Mouse (Mus musculus) cerebellum, adult 2 months (tissue): ENCODE measurements at regions not wholly inside any gene's neighbourhood (a gene's known extent, or its start where the extent isn't known, plus 50 kb on each side); places are given as distances from the start of the nearest gene placed in this dataset.

Experiments used
- DNase-seq, 2 experiments: peaks; one replicate each; pipeline ENCODE4 v3.0.0; 2021
- H3K27ac ChIP-seq: fragments of 200-500 bp; 2 replicates; pipeline ENCODE4 v1.5.1; 2012; ENCODE audit warnings: low read length, control low read depth, inconsistent platforms; ENCODE audit not compliant: insufficient read depth
- H3K27me3 ChIP-seq: fragments of 200-500 bp; 2 replicates; pipeline ENCODE4 v1.6.1; 2012; ENCODE audit warnings: inconsistent platforms, mild to moderate bottlenecking, low read length, moderate library complexity; ENCODE audit not compliant: control insufficient read depth, insufficient read depth
- H3K4me1 ChIP-seq: fragments of 200-500 bp; 2 replicates; pipeline ENCODE4 v1.6.1; 2011; ENCODE audit warnings: low read length; ENCODE audit not compliant: control insufficient read depth, insufficient read depth
- H3K4me3 ChIP-seq: fragments of 200-500 bp; replicated peaks from 2 replicates; pipeline ENCODE3; 2011; ENCODE audit warnings: mild to moderate bottlenecking, low read depth, low read length, control low read depth; ENCODE audit not compliant: insufficient read depth
- CTCF ChIP-seq: fragments of 200-500 bp; IDR thresholded peaks from 2 replicates; pipeline ENCODE4 v1.5.1; 2011; ENCODE audit warnings: low read depth, mild to moderate bottlenecking, control low read depth, low read length, moderate library complexity, borderline replicate concordance; ENCODE audit not compliant: insufficient read depth
- POLR2A ChIP-seq: fragments of 200-500 bp; IDR thresholded peaks from 2 replicates; pipeline ENCODE4 v1.6.1; 2011; ENCODE audit warnings: low read length, control low read depth, borderline replicate concordance; ENCODE audit not compliant: insufficient read depth
- WGBS: fragments of 180-500 bp; shearing (Covaris S2); methylation state at CpG from one replicate; pipeline ENCODE4 v1.1.7; 2018; 5-methylcytosine and 5-hydroxymethylcytosine counted together

DNA sequence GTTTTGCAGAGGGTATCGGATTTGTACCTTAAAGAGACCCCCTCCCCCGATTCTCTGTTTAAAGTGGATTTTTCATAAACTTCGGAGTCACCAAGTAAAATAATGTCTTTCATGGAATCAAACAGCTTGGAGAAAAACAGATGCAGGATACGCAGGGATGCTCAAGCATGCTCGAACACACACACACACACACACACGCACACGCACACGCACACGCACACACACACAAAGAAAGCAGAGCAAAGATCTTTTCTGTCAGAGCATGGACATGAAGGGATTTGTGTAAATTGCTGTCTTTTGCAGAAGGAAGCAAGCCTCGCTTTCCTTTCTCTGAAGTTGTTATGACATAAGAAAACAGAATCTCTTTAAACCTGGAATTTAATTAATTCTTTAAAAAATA lies 178.2 kb downstream of the Tfap2c start:
- WGBS, result 10% methylated on average over 10 of the region's 10 CpGs
- Histone ChIP-seq H3K4me3 (no peak overlapping the region), H3K27me3 (no peaks in the 10 kb centered on the region; the same call in 1 of the 2 replicates), H3K4me1 (no peaks in the 10 kb centered on the region; the same call in none of the 2 replicates), H3K27ac (no peak overlapping the region)
- no peak for DNase-seq
- TF ChIP-seq POLR2A, result no peak
- TF ChIP-seq CTCF, result no peak

DNA sequence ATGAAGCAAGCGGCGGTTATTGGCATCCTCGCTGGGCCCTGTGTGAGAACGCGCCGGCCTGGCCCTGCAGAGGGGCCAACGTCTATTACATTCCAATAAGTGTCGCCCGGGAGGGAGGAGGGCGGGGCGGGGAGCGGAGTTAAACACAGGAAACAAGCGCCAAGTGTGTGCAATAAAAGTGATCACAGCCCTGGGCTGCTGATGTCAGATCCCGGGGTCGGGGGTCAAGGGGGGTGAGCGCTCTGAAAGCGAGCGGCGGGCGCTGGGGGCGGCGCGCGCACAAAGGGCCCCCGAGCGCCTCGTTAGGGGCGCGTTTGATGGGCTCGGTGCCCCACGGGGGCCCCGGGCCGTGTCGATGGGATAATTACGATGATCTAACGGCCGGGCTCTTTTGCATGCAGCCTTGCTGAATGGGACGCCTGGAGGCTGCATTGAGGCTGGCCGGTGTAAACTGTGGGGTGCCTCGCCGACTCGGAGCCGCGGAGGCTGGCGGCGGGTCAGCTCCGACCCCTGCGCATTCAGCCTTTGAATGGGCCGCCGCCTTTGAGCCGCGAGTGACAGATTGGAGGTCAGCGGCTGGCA lies 178.9 kb downstream of the Tfap2c start:
- WGBS, result under 1% methylated on average over 53 of the region's 53 CpGs
- Histone ChIP-seq H3K27me3 (no peaks in the 10 kb centered on the region; the same call in 1 of the 2 replicates), H3K4me3 (no peak overlapping the region), H3K27ac (no peak overlapping the region), H3K4me1 (no peaks in the 10 kb centered on the region; the same call in none of the 2 replicates)
- TF ChIP-seq CTCF (no peak), POLR2A (no peak)
- DNase-seq, result peak; percentile 4 to 12

DNA sequence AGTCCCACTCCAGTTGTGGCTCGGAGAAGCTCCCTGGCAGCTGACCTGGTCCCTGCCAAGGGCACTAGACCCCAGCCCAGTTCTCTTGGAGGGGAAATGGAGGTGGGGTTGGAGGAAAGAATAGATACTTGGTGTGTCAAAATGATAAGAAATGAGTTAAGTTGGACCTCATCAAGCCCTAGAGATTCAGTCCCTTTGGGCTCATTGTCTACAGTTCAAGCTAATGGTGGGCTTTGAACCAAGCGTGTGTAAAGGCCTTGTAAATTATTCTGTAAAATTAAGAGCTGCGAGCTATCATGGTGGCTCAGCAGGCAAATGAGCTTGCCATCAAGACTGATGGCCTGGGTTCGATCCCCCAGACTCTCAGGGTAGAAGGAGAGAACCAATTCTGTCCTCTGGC lies 179.8 kb downstream of the Tfap2c start:
- no peak overlapping the region for H3K4me3 ChIP-seq
- no peaks in the 10 kb centered on the region; the same call in none of the 2 replicates for H3K4me1 ChIP-seq
- no peak for DNase-seq
- no peak for TF ChIP-seq POLR2A
- no peak for TF ChIP-seq CTCF
- H3K27ac ChIP-seq, result no peak overlapping the region
- WGBS, result 67% methylated on average over 4 of the region's 4 CpGs
- no peaks in the 10 kb centered on the region; the same call in 1 of the 2 replicates for H3K27me3 ChIP-seq

DNA sequence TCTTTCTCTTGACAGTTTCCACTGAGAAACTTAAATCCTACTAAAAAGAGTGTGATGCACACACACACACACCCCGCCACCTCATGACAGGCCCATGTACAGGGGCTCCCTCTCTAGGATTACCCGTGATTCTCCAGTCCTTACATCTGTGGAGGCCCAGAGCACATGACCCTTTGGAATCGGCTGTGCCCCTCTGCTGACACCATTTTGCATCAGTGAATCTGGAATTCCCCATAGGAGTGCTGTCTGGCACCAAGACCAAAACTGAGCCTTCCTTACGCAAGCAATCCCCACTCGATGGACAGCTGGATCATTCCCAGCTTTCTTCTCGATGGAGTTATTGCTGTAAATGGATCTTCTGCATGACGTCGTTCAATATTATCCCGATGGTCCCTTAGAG lies 180.3 kb downstream of the Tfap2c start:
- no peak overlapping the region for H3K27ac ChIP-seq
- no peak for TF ChIP-seq POLR2A
- TF ChIP-seq CTCF, result no peak
- H3K27me3 ChIP-seq, result no peaks in the 10 kb centered on the region; the same call in 1 of the 2 replicates
- 40% methylated on average over 9 of the region's 9 CpGs for WGBS
- DNase-seq, result no peak
- no peaks in the 10 kb centered on the region; the same call in none of the 2 replicates for H3K4me1 ChIP-seq
- no peak overlapping the region for H3K4me3 ChIP-seq

DNA sequence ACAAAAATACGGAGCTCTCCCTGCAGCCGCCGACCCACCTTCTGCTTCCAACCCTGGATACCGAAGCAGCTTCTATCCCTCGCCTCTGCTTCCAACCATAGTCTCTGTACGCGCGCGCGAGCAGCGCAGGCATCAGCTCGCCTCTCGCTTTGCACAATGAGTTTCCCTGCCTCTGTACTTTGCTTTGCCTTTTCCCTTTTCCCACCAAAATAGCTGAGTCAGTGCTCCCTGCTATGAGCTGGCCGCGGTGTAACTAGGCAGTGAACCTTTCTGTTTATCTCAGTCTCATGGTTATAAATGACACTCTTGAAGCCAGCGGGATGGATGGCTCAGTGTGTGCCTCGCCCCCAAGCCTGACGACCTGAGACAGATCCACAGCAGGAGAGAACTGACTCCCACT lies 182.0 kb downstream of the Tfap2c start:
- no peak overlapping the region for H3K4me3 ChIP-seq
- no peak overlapping the region for H3K27ac ChIP-seq
- 2% methylated on average over 18 of the region's 18 CpGs for WGBS
- no peaks in the 10 kb centered on the region; the same call in 1 of the 2 replicates for H3K27me3 ChIP-seq
- DNase-seq, result no peak
- H3K4me1 ChIP-seq, result no peaks in the 10 kb centered on the region; the same call in none of the 2 replicates
- TF ChIP-seq POLR2A, result no peak
- no peak for TF ChIP-seq CTCF

DNA sequence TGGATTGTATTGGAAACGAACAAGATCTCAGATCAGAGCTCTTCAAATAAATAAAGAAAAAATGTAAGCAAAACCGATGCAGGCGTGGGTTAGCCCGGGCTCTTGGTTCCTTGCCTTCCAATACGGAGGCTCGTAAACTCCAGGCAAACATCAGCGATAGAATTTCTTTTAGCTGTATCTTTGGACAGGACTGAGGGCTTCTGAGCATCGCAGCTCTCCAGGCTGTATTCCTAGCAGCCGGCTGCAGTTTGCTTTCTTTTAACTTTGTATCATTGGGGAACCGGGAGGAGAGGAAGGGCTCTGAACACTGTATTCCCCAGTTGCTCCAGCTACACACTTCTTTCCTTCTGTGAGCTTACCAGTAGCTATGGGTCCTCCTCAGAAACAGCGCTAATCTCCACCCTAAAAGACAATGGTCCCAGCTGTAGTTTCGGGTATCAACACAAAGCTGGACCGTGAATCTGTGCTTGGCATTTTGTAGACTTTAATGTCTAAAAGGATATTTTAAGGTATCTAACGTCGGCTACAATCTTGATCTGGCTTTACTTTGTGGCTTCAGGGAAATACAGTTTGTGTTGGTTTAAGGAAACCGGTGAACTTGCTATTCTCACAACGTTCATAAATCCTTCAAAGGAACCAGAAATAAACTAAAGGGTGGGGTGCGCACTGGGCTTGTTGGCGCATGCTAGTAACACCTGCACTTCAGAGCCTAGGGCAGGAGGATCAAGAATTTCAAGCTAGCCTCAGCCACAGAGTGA lies 183.2 kb downstream of the Tfap2c start:
- no peak overlapping the region for H3K4me3 ChIP-seq
- H3K4me1 ChIP-seq, result no peaks in the 10 kb centered on the region; the same call in none of the 2 replicates
- TF ChIP-seq POLR2A (no peak), CTCF (no peak)
- no peak for DNase-seq
- H3K27me3 ChIP-seq, result no peaks in the 10 kb centered on the region; the same call in 1 of the 2 replicates
- 5% methylated on average over 19 of the region's 19 CpGs for WGBS
- no peak overlapping the region for H3K27ac ChIP-seq

DNA sequence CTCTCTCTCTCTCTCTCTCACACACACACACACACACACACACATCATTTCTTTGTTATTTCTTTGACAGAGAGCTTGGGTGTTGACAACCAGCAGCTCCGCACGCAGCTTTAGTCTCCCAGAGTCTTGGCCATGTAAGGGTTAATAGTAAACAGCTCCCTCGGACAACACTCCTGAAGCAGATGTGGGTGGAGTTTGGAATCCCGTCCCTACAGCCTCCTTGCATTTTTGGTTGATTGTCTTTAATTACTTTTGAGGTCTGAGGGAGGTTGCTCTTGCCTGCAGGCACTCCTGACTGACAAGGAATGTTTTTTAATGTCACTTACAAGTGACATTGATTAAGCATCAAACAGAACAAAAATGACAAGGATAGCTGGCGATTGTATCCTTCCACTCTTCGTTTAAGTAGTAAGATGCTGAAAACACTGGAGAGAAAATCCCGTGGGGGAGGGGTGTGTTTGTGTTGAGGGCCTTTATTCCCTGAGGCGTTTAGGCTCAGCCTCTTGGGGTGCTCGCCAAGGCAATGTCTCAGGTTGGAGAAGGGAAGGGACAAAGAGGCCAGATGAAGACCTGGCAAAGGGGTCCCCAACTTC lies 184.1 kb downstream of the Tfap2c start:
- Histone ChIP-seq H3K4me3 (no peak overlapping the region), H3K4me1 (no peaks in the 10 kb centered on the region), H3K27ac (no peak overlapping the region), H3K27me3 (no peaks in the 10 kb centered on the region; the same call in 1 of the 2 replicates)
- TF ChIP-seq POLR2A (no peak), CTCF (no peak)
- 4% methylated on average over 9 of the region's 9 CpGs for WGBS
- no peak for DNase-seq

DNA sequence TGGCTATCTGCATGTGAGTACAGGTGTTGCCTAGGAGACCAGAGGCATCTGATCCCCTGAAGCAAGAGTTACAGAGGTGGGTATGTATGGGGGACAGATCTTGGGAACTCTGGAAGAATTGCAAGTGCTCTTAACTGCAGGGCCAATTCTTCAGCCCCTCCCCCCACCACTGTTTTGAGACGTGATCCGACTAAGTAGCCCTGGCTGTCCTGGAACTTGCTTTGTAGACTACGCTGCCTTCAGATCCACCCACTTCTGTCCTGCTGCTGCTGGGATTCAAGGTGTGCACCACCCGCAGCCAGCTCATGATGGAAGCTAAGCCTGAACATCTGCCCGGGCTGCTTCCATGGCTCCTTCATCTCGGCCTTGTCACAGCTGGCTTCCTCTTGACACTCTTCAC lies 186.2 kb downstream of the Tfap2c start:
- Histone ChIP-seq H3K27ac (no peak overlapping the region), H3K27me3 (peaks cover 1% of the 10 kb centered on the region; the same call in 1 of the 2 replicates), H3K4me3 (no peak overlapping the region), H3K4me1 (no peaks in the 10 kb centered on the region)
- WGBS, result 22% methylated on average over 6 of the region's 6 CpGs
- no peak for DNase-seq
- TF ChIP-seq POLR2A (no peak), CTCF (no peak)
